ENCODE assay signal across 26 mouse cellular contexts in genomic region chr9:102542540-102542939, GRCm38 (mm10). TPM values are rescaled to one million over a fixed set of nuclear protein-coding genes. Genes with fewer than 3 reads are reported as not detected.
DNase-seq lines count a peak whose midpoint lies in the region; ATAC-seq and TF ChIP-seq lines count a peak whose summit lies in the region.
"Had no signal": no experiment of that assay in that cellular context is flagged by ENCODE, and none has a peak within 500 bp of the region (broad histone marks: within the 10 kb centered on the region; RNA-seq: fewer than 3 reads in every experiment).

No protein-coding gene starts in this region.

- H3K27ac ChIP-seq in midbrain, embryonic 16.5 days (ENCODE audit: low read length), result peak overlapping the region; percentile 96; the same call in 1 of the 2 replicates
- no peak overlapping the region for H3K27ac ChIP-seq in midbrain, postnatal 0 days (ENCODE audit: low read depth, low read length)
- H3K27ac ChIP-seq in left cerebral cortex, adult 2 months, result no peak overlapping the region
- no peak overlapping the region for H3K27ac ChIP-seq in forebrain, embryonic 16.5 days (ENCODE audit: low read length)
- H3K27ac ChIP-seq: forebrain, embryonic 15.5 days; gastrocnemius, adult 2 months; heart, adult 2 months; hindbrain, embryonic 14.5 days; kidney, embryonic 15.5 days; limb, embryonic 13.5 days; macrophage; neural tube, embryonic 15.5 days had no signal

- DNase-seq in midbrain, postnatal 0 days (ENCODE audit: low spot score), result no peak
- DNase-seq in left cerebral cortex, adult 2 months (ENCODE audit: extremely low spot score in 1 of 2, low spot score in 2 of 2), result no peak
- DNase-seq: adrenal gland, adult 8-10 months; cerebellum, adult 8-10 months; cerebellum, postnatal 25 days; gastrocnemius, adult 2 months; heart, adult 2 months; kidney, adult 18-20 months; kidney, postnatal 25 days; right cerebral cortex, postnatal 25 days; thymus, postnatal 14 days had no signal

- H3K9me3 ChIP-seq in midbrain, embryonic 16.5 days (replicated peaks; ENCODE audit: control insufficient read depth, low read length, poor library complexity, severe bottlenecking), result no peaks in the 10 kb centered on the region
- H3K9me3 ChIP-seq in midbrain, postnatal 0 days (ENCODE audit: low read length), result no peaks in the 10 kb centered on the region
- H3K9me3 ChIP-seq in megakaryocyte, embryonic 14.5 days, result peaks cover 7% of the 10 kb centered on the region; the same call in 1 of the 2 replicates
- H3K9me3 ChIP-seq in forebrain, embryonic 16.5 days (ENCODE audit: control insufficient read depth, low read length), result no peaks in the 10 kb centered on the region
- H3K9me3 ChIP-seq: forebrain, embryonic 15.5 days; heart, embryonic 12.5 days; kidney, embryonic 15.5 days; limb, embryonic 13.5 days; neural tube, embryonic 15.5 days had no signal

- peaks cover 39% of the 10 kb centered on the region for H3K4me1 ChIP-seq in midbrain, embryonic 16.5 days (ENCODE audit: control insufficient read depth, insufficient read depth, low read length)
- peaks cover 25% of the 10 kb centered on the region for H3K4me1 ChIP-seq in midbrain, postnatal 0 days (ENCODE audit: insufficient read depth, low read length)
- peaks cover 57% of the 10 kb centered on the region for H3K4me1 ChIP-seq in megakaryocyte, embryonic 14.5 days
- H3K4me1 ChIP-seq in forebrain, embryonic 16.5 days (replicated peaks; ENCODE audit: control insufficient read depth, insufficient read depth, low read length), result peaks cover 42% of the 10 kb centered on the region

- ATAC-seq in midbrain, embryonic 16.5 days, result no peak
- no peak for ATAC-seq in midbrain, postnatal 0 days (ENCODE audit: low FRiP score)
- ATAC-seq in granulocyte monocyte progenitor cell, adult 5-6 weeks (replicated peaks; ENCODE audit: poor library complexity, severe bottlenecking), result peak; percentile 53
- no peak for ATAC-seq in erythroblast, adult 5-6 weeks (replicated peaks; ENCODE audit: low FRiP score, poor library complexity, severe bottlenecking)
- ATAC-seq in forebrain, embryonic 16.5 days, result no peak
- ATAC-seq: forebrain, embryonic 15.5 days had no signal

- no peak overlapping the region for H3K9ac ChIP-seq in midbrain, embryonic 16.5 days (ENCODE audit: low read depth, low read length)
- H3K9ac ChIP-seq in midbrain, postnatal 0 days (replicated peaks; ENCODE audit: low read length, poor library complexity, severe bottlenecking), result no peak overlapping the region
- H3K9ac ChIP-seq in forebrain, embryonic 16.5 days (replicated peaks; ENCODE audit: low read depth, low read length), result no peak overlapping the region
- H3K9ac ChIP-seq: forebrain, embryonic 15.5 days; heart, embryonic 12.5 days; hindbrain, embryonic 14.5 days; kidney, embryonic 15.5 days; limb, embryonic 13.5 days; neural tube, embryonic 15.5 days had no signal

- WGBS in midbrain, embryonic 16.5 days, result 78% methylated on average over 8 of the region's 8 CpGs
- WGBS in midbrain, postnatal 0 days, result 78% methylated on average over 8 of the region's 8 CpGs
- WGBS in forebrain, embryonic 16.5 days, result 83% methylated on average over 8 of the region's 8 CpGs

- intact Hi-C loops in left cerebral cortex, adult 2 months (cut with DNase I), result loop anchor here (10.0 kb wide), 1 partner anchor 1228 kb away; no protein-coding TSS in a partner anchor

- no peak overlapping the region for H3K4me3 ChIP-seq in midbrain, embryonic 16.5 days (ENCODE audit: low read depth, low read length)
- no peak overlapping the region for H3K4me3 ChIP-seq in midbrain, postnatal 0 days (ENCODE audit: low read depth, low read length)
- H3K4me3 ChIP-seq in megakaryocyte, embryonic 14.5 days (replicated peaks), result peak overlapping the region; percentile 2
- H3K4me3 ChIP-seq in left cerebral cortex, adult 2 months, result no peak overlapping the region
- H3K4me3 ChIP-seq in forebrain, embryonic 16.5 days (replicated peaks; ENCODE audit: low read length), result no peak overlapping the region
- H3K4me3 ChIP-seq: forebrain, embryonic 15.5 days; gastrocnemius, adult 2 months; heart, adult 2 months; heart, embryonic 12.5 days; kidney, embryonic 15.5 days; limb, embryonic 13.5 days; neural tube, embryonic 15.5 days had no signal

- H3K27me3 ChIP-seq in midbrain, embryonic 16.5 days (ENCODE audit: control insufficient read depth, insufficient read depth, low read depth, low read length), result no peaks in the 10 kb centered on the region
- no peaks in the 10 kb centered on the region for H3K27me3 ChIP-seq in midbrain, postnatal 0 days (ENCODE audit: insufficient read depth, low read length)
- peaks cover 95% of the 10 kb centered on the region for H3K27me3 ChIP-seq in megakaryocyte, embryonic 14.5 days (replicated peaks)
- H3K27me3 ChIP-seq in forebrain, embryonic 16.5 days (replicated peaks; ENCODE audit: control insufficient read depth, insufficient read depth, low read length), result no peaks in the 10 kb centered on the region; the same call in 1 of the 2 replicates
- H3K27me3 ChIP-seq: forebrain, embryonic 15.5 days had no signal

- no peaks in the 10 kb centered on the region for H3K36me3 ChIP-seq in midbrain, embryonic 16.5 days (ENCODE audit: control insufficient read depth, insufficient read depth, low read length)
- H3K36me3 ChIP-seq in midbrain, postnatal 0 days (ENCODE audit: insufficient read depth, low read length), result no peaks in the 10 kb centered on the region
- no peaks in the 10 kb centered on the region for H3K36me3 ChIP-seq in megakaryocyte, embryonic 14.5 days (replicated peaks; ENCODE audit: low read length)
- no peaks in the 10 kb centered on the region for H3K36me3 ChIP-seq in forebrain, embryonic 16.5 days (ENCODE audit: control insufficient read depth, insufficient read depth)
- H3K36me3 ChIP-seq: forebrain, embryonic 15.5 days; heart, embryonic 12.5 days; kidney, embryonic 15.5 days; limb, embryonic 13.5 days; neural tube, embryonic 15.5 days had no signal

- TF ChIP-seq CTCF in midbrain, postnatal 0 days (IDR thresholded peaks at IDR 0.05), result no peak
- TF ChIP-seq CTCF in left cerebral cortex, adult 2 months (IDR thresholded peaks at IDR 0.05), result no peak

- no peak overlapping the region for H3K4me2 ChIP-seq in midbrain, embryonic 16.5 days (ENCODE audit: low read length)
- no peak overlapping the region for H3K4me2 ChIP-seq in midbrain, postnatal 0 days (ENCODE audit: low read depth, low read length, poor library complexity, severe bottlenecking)
- H3K4me2 ChIP-seq in forebrain, embryonic 16.5 days (ENCODE audit: low read length), result no peak overlapping the region
- H3K4me2 ChIP-seq: forebrain, embryonic 15.5 days; heart, embryonic 12.5 days; hindbrain, embryonic 14.5 days; kidney, embryonic 15.5 days; limb, embryonic 13.5 days; liver, embryonic 11.5 days; midbrain, embryonic 11.5 days; neural tube, embryonic 15.5 days had no signal

RNA-seq across cellular contexts. Expression of gene Ky, which starts 37.0 kb away (rescaled TPM):
- polyA plus RNA-seq in midbrain, embryonic 16.5 days (2015; fragmentation: Nextera tagmentation; extraction: Ambion mirVana), result 0.51 and 0.90 TPM in 2 replicates
- total RNA-seq in midbrain, postnatal 0 days (2014; rRNA removed), result 3.7 and 6.5 TPM in 2 replicates
- polyA plus RNA-seq in midbrain, postnatal 0 days (2015; fragmentation: Nextera tagmentation; extraction: Ambion mirVana), result 0.99 and 1.7 TPM in 2 replicates
- not detected in 2 replicates for total RNA-seq in granulocyte monocyte progenitor cell, adult 5-6 weeks (2014; fragmentation: Nextera tagmentation)
- total RNA-seq in granulocyte monocyte progenitor cell, adult 5-6 weeks (2017), result not detected in 2 replicates
- polyA plus RNA-seq in megakaryocyte, embryonic 14.5 days (2012; ENCODE audit: insufficient read depth, low replicate concordance), result 0.45 TPM in 1 of 2 replicates, not detected in the other
- total RNA-seq in erythroblast, adult 5-6 weeks (2015; ENCODE audit: low replicate concordance), result not detected in 2 replicates
- total RNA-seq in erythroblast, adult 5-6 weeks (2017; ENCODE audit: low replicate concordance), result not detected in 2 replicates
- total RNA-seq in left cerebral cortex, adult 2 months (2021), result 1 to 10 TPM; 2.0 to 2.1 TPM
- polyA plus RNA-seq in forebrain, embryonic 16.5 days (2015; fragmentation: Nextera tagmentation; extraction: Ambion mirVana), result 0.16 and 0.33 TPM in 2 replicates
- polyA plus RNA-seq: C2C12; liver, embryonic 11.5 days; macrophage had no signal
